Mouse (Mus musculus) ZHBTc4 (cell line): ENCODE data around the gene Psmd10.

Source experiments
- DNase-seq: peaks from one replicate; pipeline ENCODE4 v3.0.0-alpha.2; 2011; ENCODE audit warnings: low read depth, low spot score

The Psmd10 gene

GRCm38 (mm10) chrX:140956272-140956940 is at the start of gene Psmd10, which contains the start of gene Atg4a:
Psmd10 (minus strand) TSS chrX:140956728.
Atg4a (plus strand) TSS chrX:140956907.
- peak; percentile 96 for DNase-seq

- DNase-seq: no peak
Observed at GRCm38 (mm10) chrX:140998885-140999284, 42.4 kb upstream of the Psmd10 start.

- no peak for DNase-seq
Observed at GRCm38 (mm10) chrX:140997912-140998545, 41.5 kb upstream of the Psmd10 start.

- DNase-seq: no peak
Observed at GRCm38 (mm10) chrX:140996909-140997516, 40.5 kb upstream of the Psmd10 start.

GRCm38 (mm10) chrX:140985256-140985655 is 28.7 kb upstream of the Psmd10 start:
- DNase-seq: no peak

GRCm38 (mm10) chrX:140984795-140985194 is 28.3 kb upstream of the Psmd10 start:
- no peak for DNase-seq

GRCm38 (mm10) chrX:140983206-140983960 is 26.9 kb upstream of the Psmd10 start:
- DNase-seq: no peak

- no peak for DNase-seq
Observed at GRCm38 (mm10) chrX:140980163-140980562, 23.6 kb upstream of the Psmd10 start.

- DNase-seq: no peak
Observed at GRCm38 (mm10) chrX:140979546-140979945, 23.0 kb upstream of the Psmd10 start.

GRCm38 (mm10) chrX:140978943-140979342 is 22.4 kb upstream of the Psmd10 start:
- no peak for DNase-seq

- no peak for DNase-seq
Observed at GRCm38 (mm10) chrX:140956959-140957358, 431 bp upstream of the Psmd10 start.

GRCm38 (mm10) chrX:140953618-140954017 is 2.9 kb downstream of the Psmd10 start:
- no peak for DNase-seq

GRCm38 (mm10) chrX:140936271-140936670 is 20.3 kb downstream of the Psmd10 start:
- peak; percentile 60 for DNase-seq

GRCm38 (mm10) chrX:140933263-140933662 is 23.3 kb downstream of the Psmd10 start:
- DNase-seq: no peak

GRCm38 (mm10) chrX:140932066-140932465 is 24.5 kb downstream of the Psmd10 start:
- DNase-seq: no peak

- DNase-seq: no peak
Observed at GRCm38 (mm10) chrX:140921321-140921720, 35.2 kb downstream of the Psmd10 start.

- DNase-seq: no peak
Observed at GRCm38 (mm10) chrX:140907360-140907759, 49.2 kb downstream of the Psmd10 start, which contains the start of gene Vsig1. Vsig1 (plus strand) TSS chrX:140907608.

GRCm38 (mm10) chrX:140903487-140903886 is 53.0 kb downstream of the Psmd10 start:
- DNase-seq: no peak
